Mouse (Mus musculus) kidney, embryonic 15.5 days (tissue): ENCODE measurements around the gene Mapk1. TPM values are rescaled to one million over a fixed set of nuclear protein-coding genes. Genes with fewer than 3 reads are reported as not detected.

Source experiments
- ATAC-seq: fragments of 200-750 bp; cut with Nextera tagmentation; replicated peaks from 2 replicates; pipeline ENCODE4 v1.8.0; 2017; ENCODE audit warnings: moderate TSS enrichment; ENCODE audit not compliant: low FRiP score
- H3K27ac ChIP-seq: fragments of 300-500 bp; sonication (generic); 2 replicates; pipeline ENCODE4 v1.5.1; 2015; ENCODE audit warnings: mild to moderate bottlenecking, inconsistent platforms
- H3K27me3 ChIP-seq: fragments of 300-500 bp; sonication (generic); 2 replicates; pipeline ENCODE4 v1.6.1; 2015; ENCODE audit warnings: inconsistent platforms
- H3K36me3 ChIP-seq: fragments of 300-500 bp; sonication (generic); 2 replicates; pipeline ENCODE4 v1.6.1; 2015; ENCODE audit warnings: inconsistent platforms
- H3K4me1 ChIP-seq: fragments of 300-500 bp; sonication (generic); 2 replicates; pipeline ENCODE4 v1.6.1; 2015; ENCODE audit warnings: inconsistent platforms
- H3K4me2 ChIP-seq: fragments of 300-500 bp; sonication (generic); 2 replicates; pipeline ENCODE4 v1.6.1; 2015; ENCODE audit warnings: moderate library complexity, mild to moderate bottlenecking, inconsistent platforms
- H3K4me3 ChIP-seq: fragments of 300-500 bp; sonication (generic); replicated peaks from 2 replicates; pipeline ENCODE4 v1.5.1; 2015; ENCODE audit warnings: mild to moderate bottlenecking, inconsistent platforms
- H3K9ac ChIP-seq: fragments of 300-500 bp; sonication (generic); 2 replicates; pipeline ENCODE4 v1.6.1; 2015; ENCODE audit warnings: mild to moderate bottlenecking, inconsistent platforms
- H3K9me3 ChIP-seq: fragments of 300-500 bp; sonication (generic); replicated peaks from 2 replicates; pipeline ENCODE4 v1.6.1; 2016; ENCODE audit warnings: inconsistent platforms
- WGBS: fragments of 180-500 bp; shearing (Covaris S2); methylation state at CpG from one replicate; pipeline ENCODE4 v1.1.7; 2015; ENCODE audit warnings: mixed read lengths; 5-methylcytosine and 5-hydroxymethylcytosine counted together
- polyA plus RNA-seq: library from polyadenylated mRNA; unstranded; fragments of >200 nt; fragmentation: Nextera tagmentation; extraction: Ambion mirVana; gene quantifications from 2 replicates; pipeline ENCODE4 v1.2.1, GENCODE M21; 2015

The Mapk1 gene
- polyA plus RNA-seq, 1 experiment from 2014 or later = 172 TPM

DNA sequence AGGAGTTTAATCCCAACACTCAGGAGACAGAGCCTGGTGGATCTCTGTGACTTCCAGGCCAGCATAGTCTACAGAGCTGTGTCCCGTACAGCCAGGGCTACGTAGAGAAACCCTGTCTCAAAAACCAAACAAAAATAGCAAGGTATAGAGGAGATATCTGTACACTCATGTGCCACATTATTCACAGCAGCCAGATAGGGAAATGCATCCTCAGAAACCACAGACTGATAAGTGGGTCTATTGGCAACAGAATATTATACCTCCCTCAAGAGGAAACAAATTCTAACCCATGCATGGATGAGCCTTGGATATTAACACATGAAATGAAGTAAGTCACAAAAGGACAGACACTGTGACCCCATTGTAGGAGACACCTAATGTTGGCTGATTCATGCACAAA lies 84.4 kb downstream of the Mapk1 start:
- no peak overlapping the region for H3K27ac ChIP-seq
- 88% methylated on average over 2 of the region's 2 CpGs for WGBS
- H3K4me2 ChIP-seq = no peak overlapping the region
- no peaks in the 10 kb centered on the region for H3K9me3 ChIP-seq
- ATAC-seq = no peak
- H3K4me1 ChIP-seq = peaks cover 15% of the 10 kb centered on the region
- H3K4me3 ChIP-seq = no peak overlapping the region
- no peaks in the 10 kb centered on the region for H3K36me3 ChIP-seq
- no peak overlapping the region for H3K9ac ChIP-seq
- no peaks in the 10 kb centered on the region for H3K27me3 ChIP-seq

DNA sequence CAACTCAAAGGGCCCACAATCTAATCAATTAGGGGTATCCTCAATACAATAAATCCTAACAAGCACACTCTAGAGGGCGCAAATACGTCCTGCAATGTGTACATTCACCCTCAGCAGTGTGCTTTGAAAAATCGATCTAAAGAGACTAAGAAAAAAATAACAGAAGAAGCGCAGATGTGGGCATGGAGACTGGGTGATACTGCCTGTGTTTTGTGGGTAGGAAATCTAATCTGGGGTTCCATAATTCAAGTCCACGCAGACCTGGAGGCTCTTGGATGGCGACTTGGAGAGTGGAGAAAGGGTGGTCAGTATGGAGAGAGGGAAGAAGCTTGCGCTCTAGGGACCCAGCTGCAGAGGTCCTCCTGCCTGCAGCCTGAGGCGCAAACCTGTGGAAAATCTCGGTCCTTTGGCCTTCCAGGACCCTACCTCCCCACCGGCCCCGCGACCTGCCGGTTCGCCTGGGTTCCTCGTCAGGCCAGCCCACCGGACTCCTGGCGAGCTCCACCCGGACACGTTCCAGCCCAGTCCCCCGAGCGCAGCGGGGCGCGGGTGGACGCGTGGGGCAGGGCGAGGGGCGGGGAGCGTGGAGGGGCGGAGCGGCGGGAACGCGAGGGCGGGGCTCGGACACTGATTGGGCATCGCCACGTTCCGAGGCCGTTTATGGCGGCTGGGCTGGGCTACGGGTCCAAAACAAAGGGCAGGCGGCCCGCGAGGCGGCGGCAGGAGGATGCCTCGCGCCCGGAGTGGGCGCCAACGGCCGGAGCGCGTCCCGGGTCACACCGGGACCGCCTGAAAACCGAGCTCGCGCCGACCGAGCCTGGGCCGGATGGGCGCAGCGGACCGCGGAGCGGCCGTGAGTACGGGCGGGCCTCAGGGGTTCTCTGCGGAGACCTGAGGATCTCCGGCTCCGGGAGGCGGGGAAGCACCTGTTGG lies 86.6 kb downstream of the Mapk1 start, which contains the start of gene Ypel1:
Ypel1 (plus strand) TSS at position 186 of the 933 bp plus-strand sequence.
- Histone ChIP-seq H3K27ac (peak within 1 kb of the TSS; percentile 96), H3K4me1 (peaks cover 15% of the 10 kb centered on the region), H3K27me3 (no peaks in the 10 kb centered on the region), H3K36me3 (peaks cover 5% of the 10 kb centered on the region; the same call in 1 of the 2 replicates), H3K9me3 (no peaks in the 10 kb centered on the region), H3K9ac (peak within 1 kb of the TSS; percentile 85), H3K4me3 (peak within 1 kb of the TSS; percentile 89), H3K4me2 (peak within 1 kb of the TSS; percentile 89)
- peak; percentile 97 for ATAC-seq
- under 1% methylated on average over 74 of the region's 76 CpGs for WGBS

DNA sequence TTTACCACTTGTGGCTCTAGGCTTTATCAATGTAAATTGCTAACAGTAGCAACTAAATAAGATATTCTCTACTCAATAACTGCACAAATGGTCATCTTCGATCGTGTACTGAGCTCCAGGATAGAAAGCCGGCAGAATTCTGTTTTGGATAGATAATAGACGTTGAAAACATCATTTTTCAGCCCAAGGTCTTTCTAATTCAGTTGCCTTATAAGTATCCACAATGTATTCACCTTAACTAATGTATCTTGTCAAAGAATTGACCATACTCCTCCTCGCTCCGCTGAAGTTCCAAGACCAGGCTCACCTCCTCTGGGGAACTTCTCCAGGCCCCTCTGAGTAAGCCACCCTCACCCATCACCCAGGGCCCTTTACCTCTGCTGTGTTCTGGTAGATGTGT lies 87.5 kb downstream of the Mapk1 start:
- 48% methylated on average over 6 of the region's 6 CpGs for WGBS
- Histone ChIP-seq H3K4me3 (peak overlapping the region; percentile 89), H3K4me2 (peak overlapping the region; percentile 89), H3K27ac (no peak overlapping the region), H3K9ac (0 out of 2 replicates have a peak overlapping the region, but pooled peaks have one; percentile 85), H3K27me3 (no peaks in the 10 kb centered on the region), H3K36me3 (peaks cover 15% of the 10 kb centered on the region), H3K4me1 (peaks cover 15% of the 10 kb centered on the region), H3K9me3 (no peaks in the 10 kb centered on the region)
- ATAC-seq = no peak

DNA sequence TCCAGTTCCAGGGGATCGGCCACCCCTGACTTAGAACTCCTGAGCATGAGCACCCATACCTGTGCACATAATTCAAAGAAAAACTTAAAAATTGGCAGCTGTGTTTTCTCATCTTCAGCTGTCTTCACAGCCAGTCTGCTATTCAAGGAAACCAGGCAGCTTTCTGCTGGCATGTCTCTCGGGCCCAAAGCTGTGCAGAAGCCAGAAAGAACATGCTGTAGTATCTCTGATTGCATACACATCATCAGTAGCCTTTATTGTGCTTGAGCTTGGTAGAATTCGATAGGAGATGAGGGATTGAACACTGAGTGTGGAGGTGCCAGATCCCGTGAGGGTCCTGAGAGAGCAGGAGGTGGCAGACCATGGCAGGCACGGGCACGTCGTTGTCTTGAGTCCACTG lies 89.8 kb downstream of the Mapk1 start:
- peaks cover 34% of the 10 kb centered on the region for H3K36me3 ChIP-seq
- 87% methylated on average over 7 of the region's 7 CpGs for WGBS

DNA sequence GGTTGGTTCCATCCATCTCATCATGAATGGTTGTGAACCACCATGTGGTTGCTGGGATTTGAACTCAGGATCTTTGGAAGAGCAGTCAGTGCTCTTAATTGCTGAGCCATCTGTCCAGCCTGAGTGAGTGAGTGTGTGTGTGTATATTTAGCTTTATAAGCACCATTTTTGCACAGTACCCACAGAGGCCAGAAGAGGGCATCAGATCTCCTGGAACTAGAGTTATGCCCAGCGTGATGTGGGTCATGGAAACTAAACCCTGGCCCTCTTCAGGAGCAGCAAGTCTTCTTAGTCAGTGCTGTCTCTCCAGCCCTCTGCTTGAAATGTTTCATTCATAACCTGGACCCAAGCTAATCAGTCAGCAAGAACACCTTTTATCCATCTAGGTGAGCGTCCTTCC lies 93.1 kb downstream of the Mapk1 start:
- Histone ChIP-seq H3K9ac (no peak overlapping the region), H3K36me3 (peaks cover 61% of the 10 kb centered on the region), H3K27ac (no peak overlapping the region), H3K4me1 (no peaks in the 10 kb centered on the region), H3K9me3 (no peaks in the 10 kb centered on the region), H3K4me3 (no peak overlapping the region), H3K27me3 (no peaks in the 10 kb centered on the region), H3K4me2 (no peak overlapping the region)
- no peak for ATAC-seq
- 92% methylated on average over 2 of the region's 2 CpGs for WGBS

More for the DNA sequence above, 89.8 kb downstream of the Mapk1 start:
- Histone ChIP-seq H3K4me2 (no peak overlapping the region), H3K4me1 (peaks cover 15% of the 10 kb centered on the region), H3K27ac (no peak overlapping the region), H3K9ac (no peak overlapping the region), H3K9me3 (no peaks in the 10 kb centered on the region), H3K4me3 (no peak overlapping the region), H3K27me3 (no peaks in the 10 kb centered on the region)
- ATAC-seq = no peak

DNA sequence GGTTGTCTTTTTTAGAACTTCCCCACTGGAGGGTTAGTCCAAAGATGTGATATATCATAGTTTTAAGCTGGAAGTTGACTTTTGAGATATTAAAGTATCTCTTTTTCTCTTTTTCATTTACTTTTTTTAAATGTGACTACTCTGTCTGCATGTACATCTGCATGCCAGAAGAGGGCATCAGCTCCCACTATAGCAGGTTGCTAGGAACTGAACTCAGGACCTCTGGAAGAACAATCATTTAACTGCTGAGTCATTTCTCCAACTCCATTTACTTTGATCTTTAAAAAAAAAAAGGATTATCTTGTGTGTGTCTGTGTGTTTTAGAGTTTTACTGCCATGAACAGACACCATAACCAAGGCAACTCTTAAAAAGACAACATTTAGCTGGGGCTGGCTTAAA lies 93.7 kb downstream of the Mapk1 start:
- no peak overlapping the region for H3K4me2 ChIP-seq
- no peak overlapping the region for H3K4me3 ChIP-seq
- no peak for ATAC-seq
- peaks cover 65% of the 10 kb centered on the region for H3K36me3 ChIP-seq
- no peak overlapping the region for H3K27ac ChIP-seq
- no peak overlapping the region for H3K9ac ChIP-seq
- no peaks in the 10 kb centered on the region for H3K4me1 ChIP-seq
- no peaks in the 10 kb centered on the region for H3K27me3 ChIP-seq
- no peaks in the 10 kb centered on the region for H3K9me3 ChIP-seq

DNA sequence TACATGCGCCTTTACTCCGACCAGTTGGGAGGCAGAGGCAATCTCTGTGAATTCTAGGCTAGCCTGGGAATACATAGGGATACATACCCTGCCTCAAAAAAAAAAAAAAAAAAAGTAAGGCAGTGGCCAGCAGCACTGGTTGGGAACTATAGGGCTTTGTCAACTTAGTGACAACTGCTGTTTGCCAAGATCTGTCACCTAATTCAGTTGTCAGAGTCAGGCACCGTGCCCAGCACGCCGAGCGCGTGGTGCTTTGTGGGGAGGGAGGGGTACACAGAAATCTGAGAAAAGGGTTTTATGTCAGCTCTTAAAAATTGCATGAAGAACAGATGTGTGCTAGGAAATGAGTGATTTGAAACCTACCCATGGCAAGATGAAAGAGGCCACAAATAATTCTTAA lies 94.9 kb downstream of the Mapk1 start:
- Histone ChIP-seq H3K9ac (no peak overlapping the region), H3K27me3 (no peaks in the 10 kb centered on the region), H3K27ac (no peak overlapping the region), H3K4me1 (no peaks in the 10 kb centered on the region), H3K4me2 (no peak overlapping the region), H3K36me3 (peaks cover 76% of the 10 kb centered on the region), H3K4me3 (no peak overlapping the region), H3K9me3 (no peaks in the 10 kb centered on the region)
- no peak for ATAC-seq
- WGBS = 90% methylated on average over 7 of the region's 7 CpGs

DNA sequence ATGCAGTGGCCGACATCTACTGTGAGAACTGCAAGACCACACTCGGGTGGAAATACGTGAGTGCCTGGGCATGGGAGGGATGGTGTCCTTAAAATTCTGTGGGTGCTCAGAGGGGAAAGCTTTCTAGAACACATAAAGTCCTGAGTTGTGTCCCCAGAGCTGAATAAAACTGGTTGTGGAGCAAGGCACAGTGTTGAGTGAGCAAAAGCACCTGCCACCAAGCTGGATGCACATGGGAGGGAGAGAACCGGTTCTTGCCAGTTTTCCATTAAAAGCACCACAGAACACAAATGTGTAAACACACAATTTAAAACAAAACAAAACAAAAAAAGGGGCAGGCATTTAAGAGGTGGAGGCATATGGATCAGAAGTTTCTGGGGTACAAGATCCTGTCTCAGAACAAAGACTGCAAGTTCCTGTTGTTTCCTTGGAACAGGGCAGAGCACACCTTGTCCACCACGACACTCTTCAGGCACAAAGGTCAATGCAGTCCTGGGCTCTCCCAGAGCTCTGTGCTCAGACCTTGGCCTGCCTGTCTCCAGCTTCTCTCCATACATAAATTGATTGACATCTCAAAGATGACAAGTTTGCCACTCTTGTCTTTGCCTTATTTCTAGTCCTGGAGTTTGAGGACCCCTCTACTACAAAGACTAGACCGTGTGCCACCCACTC lies 99.1 kb downstream of the Mapk1 start:
- 84% methylated on average over 6 of the region's 6 CpGs for WGBS
- H3K36me3 ChIP-seq = peaks cover 91% of the 10 kb centered on the region
- no peak overlapping the region for H3K27ac ChIP-seq
- no peak overlapping the region for H3K4me2 ChIP-seq
- ATAC-seq = no peak
- H3K27me3 ChIP-seq = no peaks in the 10 kb centered on the region
- no peak overlapping the region for H3K9ac ChIP-seq
- no peaks in the 10 kb centered on the region for H3K4me1 ChIP-seq
- H3K4me3 ChIP-seq = no peak overlapping the region
- H3K9me3 ChIP-seq = no peaks in the 10 kb centered on the region

DNA sequence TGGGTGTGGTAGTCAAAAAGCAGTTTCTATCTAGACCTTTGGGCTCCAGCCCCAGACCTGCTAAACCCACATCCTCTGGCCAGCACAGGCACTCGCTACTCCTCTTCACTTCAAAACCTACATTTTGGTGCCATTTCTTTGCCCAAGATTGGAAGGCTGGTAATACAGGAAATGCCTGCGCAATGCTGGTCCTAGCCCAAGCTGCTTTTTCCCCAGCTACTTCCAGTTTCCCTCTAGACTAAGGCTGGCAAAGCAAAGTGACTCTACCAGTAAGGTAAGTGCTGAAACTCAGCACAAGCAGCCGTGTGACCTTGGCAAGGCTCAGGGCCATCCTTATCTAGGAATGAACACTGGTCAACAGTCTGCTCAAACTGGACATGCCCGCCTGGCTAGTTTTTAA lies 102.5 kb downstream of the Mapk1 start:
- no peaks in the 10 kb centered on the region for H3K4me1 ChIP-seq

DNA sequence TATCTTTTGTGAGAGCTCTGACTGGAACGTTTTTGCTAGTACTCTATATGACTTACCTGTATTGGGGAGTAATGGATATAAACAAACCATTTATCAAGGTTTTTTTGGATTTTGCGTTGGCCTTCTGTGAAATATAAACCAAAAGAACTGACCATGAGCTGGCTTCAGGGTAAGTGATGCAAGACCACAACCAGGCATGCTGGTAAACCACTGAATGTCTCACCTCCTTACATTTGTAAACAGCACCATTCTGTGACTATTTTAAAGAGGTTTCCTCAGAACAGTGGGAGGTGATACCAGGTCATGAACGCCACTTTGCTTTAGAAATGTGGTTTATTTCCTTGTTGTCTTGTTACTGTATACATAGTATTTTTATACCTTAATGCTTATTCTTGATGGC lies 103.1 kb downstream of the Mapk1 start:
- Histone ChIP-seq H3K4me1 (no peaks in the 10 kb centered on the region), H3K4me3 (no peak overlapping the region), H3K27ac (no peak overlapping the region), H3K4me2 (no peak overlapping the region), H3K9ac (no peak overlapping the region), H3K36me3 (peaks cover 97% of the 10 kb centered on the region), H3K27me3 (no peaks in the 10 kb centered on the region), H3K9me3 (no peaks in the 10 kb centered on the region)
- WGBS = 84% methylated on average over 3 of the region's 3 CpGs
- ATAC-seq = no peak

More for the DNA sequence above, 102.5 kb downstream of the Mapk1 start:
- WGBS = 89% methylated on average over 4 of the region's 4 CpGs
- H3K27ac ChIP-seq = no peak overlapping the region
- peaks cover 97% of the 10 kb centered on the region for H3K36me3 ChIP-seq
- no peak for ATAC-seq
- H3K9ac ChIP-seq = no peak overlapping the region
- H3K27me3 ChIP-seq = no peaks in the 10 kb centered on the region
- no peaks in the 10 kb centered on the region for H3K9me3 ChIP-seq
- H3K4me2 ChIP-seq = no peak overlapping the region
- H3K4me3 ChIP-seq = no peak overlapping the region

DNA sequence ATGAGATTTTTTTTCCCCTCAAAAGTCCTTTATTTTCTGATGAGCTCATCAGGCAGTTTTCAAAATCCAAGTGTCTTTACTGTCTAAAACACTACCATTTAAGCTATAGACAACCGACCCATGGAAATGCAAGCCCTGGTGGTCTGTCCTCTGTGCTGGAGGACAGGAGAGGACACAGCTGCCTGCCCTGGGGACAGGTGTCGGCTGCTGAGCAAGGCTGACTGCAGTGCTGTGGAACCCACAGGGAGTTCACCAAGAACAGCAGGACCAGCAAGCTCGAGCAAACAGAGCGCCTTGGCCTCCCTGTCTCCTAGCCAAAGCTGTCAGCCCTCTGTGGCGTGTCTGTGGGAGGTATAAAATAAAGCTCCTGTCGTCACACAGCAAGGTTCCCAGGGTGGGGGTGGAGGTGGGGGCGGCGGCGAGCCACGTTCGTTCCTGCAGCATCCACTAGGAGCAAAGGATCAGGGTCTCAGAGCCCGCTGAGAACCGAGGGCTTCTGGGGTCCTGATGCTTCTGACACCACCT lies 103.5 kb downstream of the Mapk1 start:
- H3K4me3 ChIP-seq = no peak overlapping the region
- no peaks in the 10 kb centered on the region for H3K9me3 ChIP-seq
- no peak overlapping the region for H3K4me2 ChIP-seq
- no peak overlapping the region for H3K9ac ChIP-seq
- no peak for ATAC-seq
- whole genome bisulfite sequencing = 65% methylated on average over 13 of the region's 13 CpGs
- H3K27me3 ChIP-seq = no peaks in the 10 kb centered on the region
- H3K4me1 ChIP-seq = no peaks in the 10 kb centered on the region
- H3K27ac ChIP-seq = no peak overlapping the region
- peaks cover 97% of the 10 kb centered on the region for H3K36me3 ChIP-seq

DNA sequence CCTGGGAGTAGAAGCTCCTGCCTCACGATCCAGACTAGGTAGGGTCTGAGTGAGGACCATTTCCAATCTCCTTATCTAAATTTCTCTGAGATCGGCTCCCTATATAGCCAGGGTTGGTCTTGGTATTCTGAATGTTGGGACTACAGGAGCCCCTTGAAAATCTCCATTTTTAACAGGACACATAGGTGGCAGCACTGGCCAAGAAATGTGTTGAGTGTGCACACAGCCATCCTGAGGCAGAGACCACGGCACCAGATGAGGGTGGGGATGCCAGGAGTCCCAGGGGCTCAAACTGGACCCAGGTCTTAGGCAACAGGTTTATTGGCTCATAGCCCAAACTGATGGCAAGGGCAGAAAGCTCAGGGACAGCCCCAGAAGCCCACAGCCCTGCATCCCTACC lies 105.2 kb downstream of the Mapk1 start:
- H3K4me3 ChIP-seq = no peak overlapping the region
- WGBS = 78% methylated on average over 3 of the region's 3 CpGs
- no peaks in the 10 kb centered on the region for H3K9me3 ChIP-seq
- ATAC-seq = no peak
- peaks cover 100% of the 10 kb centered on the region for H3K36me3 ChIP-seq
- H3K27ac ChIP-seq = no peak overlapping the region
- no peak overlapping the region for H3K4me2 ChIP-seq
- no peaks in the 10 kb centered on the region for H3K27me3 ChIP-seq
- H3K4me1 ChIP-seq = no peaks in the 10 kb centered on the region
- H3K9ac ChIP-seq = no peak overlapping the region
